Mouse (Mus musculus): Measurements from ENCODE around the gene Cyp4f16.

DNA sequence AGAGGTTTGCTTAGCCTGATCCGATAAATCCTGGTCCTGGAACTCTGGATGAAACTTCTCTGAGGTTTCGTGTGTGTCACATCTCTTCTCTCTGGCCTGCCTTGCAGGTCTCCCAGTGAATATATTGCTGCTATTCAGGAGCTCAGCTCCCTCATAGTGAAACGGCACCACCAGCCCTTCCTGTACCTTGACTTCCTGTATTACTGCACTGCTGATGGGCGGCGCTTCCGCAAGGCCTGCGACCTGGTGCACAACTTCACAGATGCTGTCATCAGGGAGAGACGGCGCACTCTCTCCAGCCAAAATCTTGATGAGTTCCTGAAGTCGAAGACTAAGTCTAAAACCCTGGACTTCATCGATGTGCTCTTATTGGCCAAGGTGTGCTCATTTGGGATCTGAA is 12.5 kb upstream of the Cyp4f16 start:
- TF ChIP-seq MAX (IDR thresholded peaks at IDR 0.05) (no peak), CTCF (IDR thresholded peaks at IDR 0.05; ENCODE audit: control insufficient read depth, insufficient read depth, insufficient read length) (no peak), CEBPB (IDR thresholded peaks at IDR 0.05; ENCODE audit: low read depth) (no peak), USF1 (IDR thresholded peaks at IDR 0.05; ENCODE audit: low read depth) (no peak), MYOD1 (IDR thresholded peaks at IDR 0.05; ENCODE audit: control insufficient read depth, insufficient read length, low read depth) (no peak), MYOG (IDR thresholded peaks at IDR 0.05; ENCODE audit: control insufficient read depth, extremely low read depth, insufficient read length) (no peak)

Data from C2C12 (cell line).